Mouse (Mus musculus): ENCODE results near the gene Gria4. TPM values are rescaled to one million over a fixed set of nuclear protein-coding genes. Genes with fewer than 3 reads are reported as not detected.
A peak's percentile ranks its signal among the peaks of the same experiment; 100 is the strongest.
"Not testable (repeated sequence)": the region's sequence is repeated elsewhere in the genome, so short reads cannot be mapped to it uniquely, and the experiment has no call there.

The Gria4 gene
- polyA plus RNA-seq, 1 experiment = 58.6 TPM

GRCm38 (mm10) chr9:4505087-4505486, 290.9 kb downstream of the Gria4 start:
- Histone ChIP-seq H3K27ac (ENCODE audit: insufficient read depth, low read length) (no peak overlapping the region), H3K4me3 (ENCODE audit: insufficient read depth, low read length) (no peak overlapping the region), H3K4me1 (ENCODE audit: control insufficient read depth, insufficient read depth, low read length) (no peaks in the 10 kb centered on the region)
- TF ChIP-seq POLR2A (IDR thresholded peaks at IDR 0.05; ENCODE audit: extremely low read depth, insufficient read depth, low read length) = no peak
- TF ChIP-seq CTCF (IDR thresholded peaks at IDR 0.05; ENCODE audit: extremely low read depth, insufficient read depth, low read length) = no peak

- no peaks in the 10 kb centered on the region for H3K4me1 ChIP-seq (ENCODE audit: control insufficient read depth, insufficient read depth, low read length)
- TF ChIP-seq CTCF (IDR thresholded peaks at IDR 0.05; ENCODE audit: extremely low read depth, insufficient read depth, low read length) = no peak
- TF ChIP-seq POLR2A (IDR thresholded peaks at IDR 0.05; ENCODE audit: extremely low read depth, insufficient read depth, low read length) = no peak
These were observed 309.6 kb downstream of the Gria4 start for GRCm38 (mm10) chr9:4486428-4486827.

GRCm38 (mm10) chr9:4484502-4484901, 311.5 kb downstream of the Gria4 start:
- no peak overlapping the region for H3K27ac ChIP-seq (ENCODE audit: insufficient read depth, low read length)
- no peak for TF ChIP-seq POLR2A (IDR thresholded peaks at IDR 0.05; ENCODE audit: extremely low read depth, insufficient read depth, low read length)
- no peak for TF ChIP-seq CTCF (IDR thresholded peaks at IDR 0.05; ENCODE audit: extremely low read depth, insufficient read depth, low read length)
- no peaks in the 10 kb centered on the region for H3K4me1 ChIP-seq (ENCODE audit: control insufficient read depth, insufficient read depth, low read length)
- H3K4me3 ChIP-seq (ENCODE audit: insufficient read depth, low read length) = no peak overlapping the region

More at GRCm38 (mm10) chr9:4486428-4486827, 309.6 kb downstream of the Gria4 start:
- no peak overlapping the region for H3K27ac ChIP-seq (ENCODE audit: insufficient read depth, low read length)
- H3K4me3 ChIP-seq (ENCODE audit: insufficient read depth, low read length) = no peak overlapping the region

- Histone ChIP-seq H3K4me1 (ENCODE audit: control insufficient read depth, insufficient read depth, low read length) (no peaks in the 10 kb centered on the region), H3K27ac (ENCODE audit: insufficient read depth, low read length) (no peak overlapping the region), H3K4me3 (ENCODE audit: insufficient read depth, low read length) (no peak overlapping the region)
- TF ChIP-seq CTCF (IDR thresholded peaks at IDR 0.05; ENCODE audit: extremely low read depth, insufficient read depth, low read length) (no peak), POLR2A (IDR thresholded peaks at IDR 0.05; ENCODE audit: extremely low read depth, insufficient read depth, low read length) (no peak)
These were observed 325.2 kb downstream of the Gria4 start for GRCm38 (mm10) chr9:4470791-4471190.

GRCm38 (mm10) chr9:4459456-4460070, 336.5 kb downstream of the Gria4 start:
- no peak overlapping the region for H3K4me3 ChIP-seq (ENCODE audit: insufficient read depth, low read length)
- TF ChIP-seq POLR2A (IDR thresholded peaks at IDR 0.05; ENCODE audit: extremely low read depth, insufficient read depth, low read length) = no peak
- no peak for TF ChIP-seq CTCF (IDR thresholded peaks at IDR 0.05; ENCODE audit: extremely low read depth, insufficient read depth, low read length)
- no peak overlapping the region for H3K27ac ChIP-seq (ENCODE audit: insufficient read depth, low read length)
- H3K4me1 ChIP-seq (ENCODE audit: control insufficient read depth, insufficient read depth, low read length) = no peaks in the 10 kb centered on the region

GRCm38 (mm10) chr9:4458193-4458592, 337.8 kb downstream of the Gria4 start:
- no peak for TF ChIP-seq POLR2A (IDR thresholded peaks at IDR 0.05; ENCODE audit: extremely low read depth, insufficient read depth, low read length)
- TF ChIP-seq CTCF (IDR thresholded peaks at IDR 0.05; ENCODE audit: extremely low read depth, insufficient read depth, low read length) = no peak
- H3K4me1 ChIP-seq (ENCODE audit: control insufficient read depth, insufficient read depth, low read length) = no peaks in the 10 kb centered on the region
- H3K27ac ChIP-seq (ENCODE audit: insufficient read depth, low read length) = no peak overlapping the region
- no peak overlapping the region for H3K4me3 ChIP-seq (ENCODE audit: insufficient read depth, low read length)

GRCm38 (mm10) chr9:4457644-4458043, 338.4 kb downstream of the Gria4 start:
- Histone ChIP-seq H3K27ac (ENCODE audit: insufficient read depth, low read length) (no peak overlapping the region), H3K4me3 (ENCODE audit: insufficient read depth, low read length) (no peak overlapping the region), H3K4me1 (ENCODE audit: control insufficient read depth, insufficient read depth, low read length) (no peaks in the 10 kb centered on the region)
- TF ChIP-seq POLR2A (IDR thresholded peaks at IDR 0.05; ENCODE audit: extremely low read depth, insufficient read depth, low read length) (no peak), CTCF (IDR thresholded peaks at IDR 0.05; ENCODE audit: extremely low read depth, insufficient read depth, low read length) (no peak)

- Histone ChIP-seq H3K4me3 (ENCODE audit: insufficient read depth, low read length) (no peak overlapping the region), H3K4me1 (ENCODE audit: control insufficient read depth, insufficient read depth, low read length) (no peaks in the 10 kb centered on the region), H3K27ac (ENCODE audit: insufficient read depth, low read length) (no peak overlapping the region)
- TF ChIP-seq POLR2A (IDR thresholded peaks at IDR 0.05; ENCODE audit: extremely low read depth, insufficient read depth, low read length) (no peak), CTCF (IDR thresholded peaks at IDR 0.05; ENCODE audit: extremely low read depth, insufficient read depth, low read length) (peak; percentile 29; the same call in 1 of the 2 replicates)
These were observed 353.1 kb downstream of the Gria4 start for GRCm38 (mm10) chr9:4442908-4443307.

- H3K4me1 ChIP-seq (ENCODE audit: control insufficient read depth, insufficient read depth, low read length); H3K27ac ChIP-seq (ENCODE audit: insufficient read depth, low read length); H3K4me3 ChIP-seq (ENCODE audit: insufficient read depth, low read length): not testable (repeated sequence)
These were observed 395.2 kb downstream of the Gria4 start for GRCm38 (mm10) chr9:4400801-4401200.

- H3K4me1 ChIP-seq (ENCODE audit: control insufficient read depth, insufficient read depth, low read length) = no peaks in the 10 kb centered on the region; the same call in 1 of the 2 replicates
These were observed 419.4 kb downstream of the Gria4 start for GRCm38 (mm10) chr9:4376640-4377120.

More at GRCm38 (mm10) chr9:4376640-4377120, 419.4 kb downstream of the Gria4 start:
- TF ChIP-seq CTCF (IDR thresholded peaks at IDR 0.05; ENCODE audit: extremely low read depth, insufficient read depth, low read length) (no peak), POLR2A (IDR thresholded peaks at IDR 0.05; ENCODE audit: extremely low read depth, insufficient read depth, low read length) (no peak)
- Histone ChIP-seq H3K27ac (ENCODE audit: insufficient read depth, low read length) (no peak overlapping the region), H3K4me3 (ENCODE audit: insufficient read depth, low read length) (peak overlapping the region; percentile 55)

All from cortical plate, adult 2 months (tissue).